Mouse (Mus musculus) ES-E14 (cell line): ENCODE data around the gene Pex14.

ENCODE experiments used
- CHD2 ChIP-seq: IDR thresholded peaks from 2 replicates; pipeline ENCODE4 v1.6.1; 2014; ENCODE audit warnings: mild to moderate bottlenecking, low read depth, low read length, inconsistent platforms
- HCFC1 ChIP-seq: IDR thresholded peaks from 2 replicates; pipeline ENCODE4 v1.6.1; 2012; ENCODE audit warnings: low read length, inconsistent platforms, borderline replicate concordance; ENCODE audit not compliant: insufficient read depth
- ZC3H11A ChIP-seq: IDR thresholded peaks from 2 replicates; pipeline ENCODE4 v1.6.1; 2012; ENCODE audit warnings: low read depth, mild to moderate bottlenecking, inconsistent platforms, low read length, borderline replicate concordance
- ZNF384 ChIP-seq: IDR thresholded peaks from 2 replicates; pipeline ENCODE4 v1.6.1; 2012; ENCODE audit warnings: low read depth, low read length, inconsistent platforms

GRCm38 (mm10) chr4:149055847-149056246, 43.8 kb downstream of the Pex14 start:
- TF ChIP-seq CHD2 (no peak), HCFC1 (no peak), ZC3H11A (no peak), ZNF384 (no peak)
